Mouse (Mus musculus): ENCODE data around the gene Toe1. TPM values are rescaled to one million over a fixed set of nuclear protein-coding genes. Genes with fewer than 3 reads are reported as not detected.

Toe1 gene
- total and polyA plus RNA-seq, 3 experiments, result 5.7 to 12.3 (median 8.6) TPM

DNA sequence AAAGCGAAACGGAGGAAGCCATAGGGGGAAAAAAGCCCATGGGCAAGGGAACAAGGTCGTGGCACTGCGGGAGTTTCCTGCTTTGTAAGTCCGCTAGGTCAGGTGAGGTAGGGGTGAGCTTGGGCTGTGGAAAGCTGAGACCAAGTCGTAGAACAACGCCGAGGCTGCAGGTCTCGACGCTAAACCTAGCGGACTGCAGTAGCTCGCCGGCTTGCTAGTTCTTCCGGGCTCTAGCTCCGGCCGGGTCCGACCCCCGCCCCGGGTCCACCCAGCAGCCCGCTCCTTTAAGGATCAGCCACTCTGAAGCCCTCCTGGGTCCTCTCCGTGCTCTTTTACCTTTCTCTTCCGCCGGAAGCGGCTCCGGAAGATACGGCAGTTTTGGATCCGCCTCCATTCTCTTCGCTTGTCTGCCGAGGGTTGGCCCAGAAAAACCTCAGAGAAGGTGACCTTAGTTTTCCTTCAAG lies 17.1 kb upstream of the Toe1 start:
- intact Hi-C loops (cut with DNase I), result loop anchor here (5.0 kb wide), 2 partner anchors 298 to 318 kb away; no protein-coding TSS in a partner anchor
- TF ChIP-seq POLR2A (IDR thresholded peaks at IDR 0.05; ENCODE audit: insufficient read depth, low read depth, low read length) (peak; percentile 78), CTCF (IDR thresholded peaks at IDR 0.05) (no peak)
- H3K36me3 ChIP-seq (ENCODE audit: control insufficient read depth, insufficient read depth, low read length), result no peaks in the 10 kb centered on the region

DNA sequence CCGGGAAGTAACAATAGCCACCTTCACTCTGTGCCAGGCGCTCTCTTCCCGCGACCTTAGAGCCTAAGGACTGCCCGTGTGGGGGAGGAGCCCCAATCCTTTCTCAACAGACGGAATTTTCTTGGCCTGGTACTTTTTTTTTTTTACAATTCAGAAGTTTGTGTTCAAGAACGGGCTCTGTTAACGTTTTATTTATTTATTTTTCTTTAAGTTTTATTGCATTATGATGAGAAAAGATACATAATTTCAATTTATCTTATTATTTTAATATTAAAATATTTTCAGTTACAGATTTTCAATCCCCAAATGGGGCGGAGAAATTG lies 14.2 kb upstream of the Toe1 start, which contains the start of gene Hpdl:
TSS of gene Hpdl (minus strand) at position 14 of the 323 bp plus-strand sequence.
- TF ChIP-seq POLR2A (IDR thresholded peaks at IDR 0.05; ENCODE audit: insufficient read depth, low read depth, low read length) (no peak), EP300 (IDR thresholded peaks at IDR 0.05; ENCODE audit: insufficient read depth, low read depth, low read length) (no peak), CTCF (IDR thresholded peaks at IDR 0.05) (no peak)
- H3K27ac ChIP-seq, result peak within 1 kb of the TSS; percentile 68
- no peaks in the 10 kb centered on the region for H3K79me2 ChIP-seq (replicated peaks; ENCODE audit: control insufficient read depth, insufficient read depth, low read length)
- no peaks in the 10 kb centered on the region for H3K27me3 ChIP-seq (ENCODE audit: control insufficient read depth, insufficient read depth, low read length)
- H3K4me1 ChIP-seq (ENCODE audit: control insufficient read depth, insufficient read depth, low read length), result peaks cover 2% of the 10 kb centered on the region; the same call in 1 of the 2 replicates
- no peaks in the 10 kb centered on the region for H3K36me3 ChIP-seq (ENCODE audit: control insufficient read depth, insufficient read depth, low read length)
- peak within 1 kb of the TSS; percentile 36 for H3K9ac ChIP-seq (ENCODE audit: low read depth, low read length)
- intact Hi-C loops (cut with DNase I), result no loop called here
- peak within 1 kb of the TSS; percentile 54 for H3K4me3 ChIP-seq
- no peak for DNase-seq
- 12% methylated on average over 9 of the region's 9 CpGs for WGBS

More for the DNA sequence above, 17.1 kb upstream of the Toe1 start:
- H3K27me3 ChIP-seq (ENCODE audit: control insufficient read depth, insufficient read depth, low read length), result no peaks in the 10 kb centered on the region
- peak overlapping the region; percentile 80 for H3K4me3 ChIP-seq
- peak overlapping the region; percentile 94 for H3K27ac ChIP-seq
- DNase-seq, result peak; percentile 76 to 83
- H3K79me2 ChIP-seq (replicated peaks; ENCODE audit: control insufficient read depth, insufficient read depth, low read length), result no peaks in the 10 kb centered on the region
- peak overlapping the region; percentile 69 for H3K9ac ChIP-seq (ENCODE audit: low read depth, low read length)
- peaks cover 2% of the 10 kb centered on the region; the same call in 1 of the 2 replicates for H3K4me1 ChIP-seq (ENCODE audit: control insufficient read depth, insufficient read depth, low read length)
- WGBS, result 3% methylated on average over 29 of the region's 29 CpGs

DNA sequence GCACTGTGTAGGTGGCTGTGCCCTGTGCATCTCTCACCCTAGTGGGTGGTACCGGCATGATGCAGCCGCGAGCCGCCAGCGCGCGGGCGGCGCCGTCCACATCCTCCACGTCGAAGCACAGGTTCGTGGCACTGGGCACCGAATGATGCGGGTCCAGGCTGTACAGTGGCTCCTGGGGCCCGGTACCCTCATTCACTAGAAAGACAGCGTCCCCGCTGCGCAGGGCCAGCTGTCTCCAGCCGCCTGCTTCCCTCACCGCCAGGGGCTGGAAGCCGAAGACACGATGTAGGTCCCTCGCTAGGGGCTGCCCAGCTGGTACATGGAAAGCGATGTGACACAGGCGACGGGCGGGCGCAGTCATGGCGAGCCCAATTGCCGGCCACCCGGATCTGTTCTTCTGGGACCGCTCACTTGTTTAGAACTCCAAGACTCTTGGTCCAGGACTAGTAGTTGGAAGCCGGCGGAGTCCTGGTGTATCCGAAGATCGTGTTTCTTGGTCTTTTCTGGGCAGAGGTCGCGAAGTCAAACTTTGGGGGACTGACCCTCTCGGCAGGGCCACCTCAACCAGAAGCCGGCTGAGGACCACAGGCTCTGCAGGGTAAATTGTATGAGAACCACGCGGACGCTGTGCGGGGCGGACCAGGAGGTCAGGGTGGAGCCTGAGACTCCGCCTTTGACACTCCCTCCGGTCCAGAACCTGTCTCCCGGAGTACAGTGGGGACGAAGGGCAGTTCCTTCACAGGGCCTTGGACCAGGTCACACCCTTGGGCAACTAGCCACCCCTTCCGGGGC lies 13.7 kb upstream of the Toe1 start:
- DNase-seq, result peak; percentile 85 to 87
- Histone ChIP-seq H3K9ac (ENCODE audit: low read depth, low read length) (peak overlapping the region; percentile 36), H3K79me2 (replicated peaks; ENCODE audit: control insufficient read depth, insufficient read depth, low read length) (no peaks in the 10 kb centered on the region), H3K27ac (peak overlapping the region; percentile 68), H3K36me3 (ENCODE audit: control insufficient read depth, insufficient read depth, low read length) (no peaks in the 10 kb centered on the region), H3K4me1 (ENCODE audit: control insufficient read depth, insufficient read depth, low read length) (peaks cover 2% of the 10 kb centered on the region; the same call in 1 of the 2 replicates), H3K4me3 (peak overlapping the region; percentile 54), H3K27me3 (ENCODE audit: control insufficient read depth, insufficient read depth, low read length) (no peaks in the 10 kb centered on the region)
- TF ChIP-seq EP300 (IDR thresholded peaks at IDR 0.05; ENCODE audit: insufficient read depth, low read depth, low read length), result 0 out of 2 replicates have a peak, but pooled peaks have one; percentile 51
- TF ChIP-seq CTCF (IDR thresholded peaks at IDR 0.05), result peak; percentile 51
- peak; percentile 69 for TF ChIP-seq POLR2A (IDR thresholded peaks at IDR 0.05; ENCODE audit: insufficient read depth, low read depth, low read length)
- intact Hi-C loops (cut with DNase I), result no loop called here
- WGBS, result under 1% methylated on average over 51 of the region's 51 CpGs

DNA sequence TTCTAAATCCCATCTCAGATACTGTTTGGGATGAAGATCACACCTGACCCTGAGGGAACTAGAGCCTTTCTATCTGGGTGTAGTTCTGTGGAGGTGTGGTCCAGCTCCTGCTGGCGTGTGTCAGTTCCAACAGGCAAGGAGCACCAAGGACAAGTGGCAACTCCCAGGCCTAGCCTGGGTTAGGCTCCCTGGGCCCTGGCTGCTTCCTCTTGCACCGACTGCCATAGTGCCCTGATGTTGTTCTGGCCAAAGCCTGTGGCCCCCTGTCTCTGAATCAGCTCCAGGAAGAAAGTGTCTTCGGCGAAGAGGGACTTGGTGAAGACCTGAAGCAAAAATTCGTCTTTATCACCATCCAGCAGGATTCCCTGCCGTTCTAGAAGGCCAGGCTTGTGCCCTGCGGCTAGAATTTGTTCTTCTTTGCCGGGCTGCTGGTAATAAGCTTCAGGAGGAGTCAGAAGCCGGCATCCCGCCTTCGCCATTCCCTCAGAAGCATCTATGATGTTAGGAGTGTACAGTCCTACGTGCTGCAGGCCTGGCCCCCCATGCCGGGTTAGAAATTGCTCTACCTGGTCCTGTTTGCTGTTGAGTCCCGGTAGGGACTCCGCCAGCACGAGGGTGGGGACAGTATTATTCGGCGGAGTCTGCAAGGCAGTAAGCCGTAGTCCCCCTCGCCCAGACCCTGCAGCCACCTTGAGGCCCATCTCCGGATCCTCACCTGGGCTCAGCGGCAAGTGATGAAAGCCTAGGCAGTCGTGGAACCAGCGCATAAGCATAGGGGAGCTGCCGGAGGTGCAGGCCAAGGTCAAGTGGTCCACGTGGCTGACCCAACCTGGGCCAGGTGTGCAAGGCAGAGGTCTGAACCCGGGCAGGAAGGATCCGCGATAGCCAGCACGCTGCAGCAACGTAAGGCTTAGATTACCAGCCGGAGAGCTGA lies 12.8 kb upstream of the Toe1 start:
- Histone ChIP-seq H3K79me2 (replicated peaks; ENCODE audit: control insufficient read depth, insufficient read depth, low read length) (no peaks in the 10 kb centered on the region), H3K27ac (no peak overlapping the region), H3K36me3 (ENCODE audit: control insufficient read depth, insufficient read depth, low read length) (no peaks in the 10 kb centered on the region), H3K9ac (ENCODE audit: low read depth, low read length) (peak overlapping the region; percentile 36; the same call in 1 of the 2 replicates), H3K4me3 (peak overlapping the region; percentile 54; the same call in 1 of the 2 replicates), H3K4me1 (ENCODE audit: control insufficient read depth, insufficient read depth, low read length) (peaks cover 2% of the 10 kb centered on the region; the same call in 1 of the 2 replicates), H3K27me3 (ENCODE audit: control insufficient read depth, insufficient read depth, low read length) (no peaks in the 10 kb centered on the region)
- intact Hi-C loops (cut with DNase I), result no loop called here
- 42% methylated on average over 32 of the region's 32 CpGs for WGBS
- DNase-seq, result no peak
- TF ChIP-seq CTCF (IDR thresholded peaks at IDR 0.05) (no peak), EP300 (IDR thresholded peaks at IDR 0.05; ENCODE audit: insufficient read depth, low read depth, low read length) (no peak), POLR2A (IDR thresholded peaks at IDR 0.05; ENCODE audit: insufficient read depth, low read depth, low read length) (no peak)

DNA sequence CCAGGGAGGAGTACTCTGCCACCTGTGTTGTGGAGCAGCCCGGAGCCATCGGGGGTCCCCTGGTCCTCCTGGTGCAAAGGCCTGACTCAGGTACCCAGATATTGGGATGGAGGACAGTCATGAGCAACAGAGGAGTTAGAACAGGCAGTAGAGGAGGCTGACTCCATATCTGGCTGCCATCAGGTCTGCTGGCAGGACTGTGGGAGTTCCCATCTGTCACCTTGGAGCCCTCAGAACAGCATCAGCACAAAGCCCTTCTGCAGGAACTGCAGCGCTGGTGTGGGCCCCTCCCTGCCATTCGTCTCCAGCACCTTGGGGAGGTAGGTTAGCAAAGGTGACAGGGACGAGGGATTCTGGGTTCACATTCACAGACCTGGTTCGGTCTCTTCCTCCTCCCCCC lies 10.0 kb upstream of the Toe1 start:
- no peak overlapping the region for H3K9ac ChIP-seq (ENCODE audit: low read depth, low read length)
- no peak overlapping the region for H3K27ac ChIP-seq
- TF ChIP-seq EP300 (IDR thresholded peaks at IDR 0.05; ENCODE audit: insufficient read depth, low read depth, low read length) (no peak), CTCF (IDR thresholded peaks at IDR 0.05) (no peak), POLR2A (IDR thresholded peaks at IDR 0.05; ENCODE audit: insufficient read depth, low read depth, low read length) (no peak)
- WGBS, result 94% methylated on average over 6 of the region's 6 CpGs
- H3K4me3 ChIP-seq, result no peak overlapping the region
- no peaks in the 10 kb centered on the region for H3K27me3 ChIP-seq (ENCODE audit: control insufficient read depth, insufficient read depth, low read length)
- H3K79me2 ChIP-seq (replicated peaks; ENCODE audit: control insufficient read depth, insufficient read depth, low read length), result no peaks in the 10 kb centered on the region
- no peaks in the 10 kb centered on the region for H3K36me3 ChIP-seq (ENCODE audit: control insufficient read depth, insufficient read depth, low read length)
- no peak for DNase-seq
- H3K4me1 ChIP-seq (ENCODE audit: control insufficient read depth, insufficient read depth, low read length), result peaks cover 1% of the 10 kb centered on the region; the same call in 1 of the 2 replicates
- intact Hi-C loops (cut with DNase I), result no loop called here

Measured in heart, adult 2 months (tissue).